Mouse (Mus musculus): ENCODE measurements around the gene Gm10277.

Gm10277 gene

GRCm38 (mm10) chr11:77795216-77795615 lies 7.7 kb upstream of the Gm10277 start:
- no peak for DNase-seq

GRCm38 (mm10) chr11:77793238-77793930 lies 5.8 kb upstream of the Gm10277 start:
- peak; percentile 96 for DNase-seq

- DNase-seq = no peak
These were observed 5.0 kb upstream of the Gm10277 start for GRCm38 (mm10) chr11:77792566-77792909.

- DNase-seq = no peak
These were observed 4.4 kb upstream of the Gm10277 start for GRCm38 (mm10) chr11:77791752-77792565.

- peak; percentile 61 for DNase-seq
These were observed 3.7 kb upstream of the Gm10277 start for GRCm38 (mm10) chr11:77791241-77791727.

GRCm38 (mm10) chr11:77790286-77790685 lies 2.7 kb upstream of the Gm10277 start:
- DNase-seq = no peak

- DNase-seq = no peak
These were observed 2.0 kb upstream of the Gm10277 start for GRCm38 (mm10) chr11:77789512-77789911.

- DNase-seq = no peak
These were observed 1.6 kb downstream of the Gm10277 start for GRCm38 (mm10) chr11:77785768-77786561.

GRCm38 (mm10) chr11:77785396-77785767 lies 2.2 kb downstream of the Gm10277 start:
- peak; percentile 41 for DNase-seq

- DNase-seq = no peak
These were observed 2.7 kb downstream of the Gm10277 start for GRCm38 (mm10) chr11:77784894-77785293.

- no peak for DNase-seq
These were observed 3.5 kb downstream of the Gm10277 start for GRCm38 (mm10) chr11:77783747-77784646.

GRCm38 (mm10) chr11:77783211-77783746 lies 4.3 kb downstream of the Gm10277 start:
- DNase-seq = no peak

- no peak for DNase-seq
These were observed 5.3 kb downstream of the Gm10277 start for GRCm38 (mm10) chr11:77782104-77782815.

- no peak for DNase-seq
These were observed 6.5 kb downstream of the Gm10277 start for GRCm38 (mm10) chr11:77781088-77781487.

- no peak for DNase-seq
These were observed 8.3 kb downstream of the Gm10277 start for GRCm38 (mm10) chr11:77779240-77779639.

GRCm38 (mm10) chr11:77777937-77778336 lies 9.6 kb downstream of the Gm10277 start:
- no peak for DNase-seq

- no peak for DNase-seq
These were observed 10.1 kb downstream of the Gm10277 start for GRCm38 (mm10) chr11:77777436-77777835.

GRCm38 (mm10) chr11:77775701-77776400 lies 11.7 kb downstream of the Gm10277 start:
- no peak for DNase-seq

GRCm38 (mm10) chr11:77771879-77772713 lies 15.5 kb downstream of the Gm10277 start:
- DNase-seq = no peak

- no peak for DNase-seq
These were observed 17.2 kb downstream of the Gm10277 start for GRCm38 (mm10) chr11:77770346-77770745.

Measured in embryo, embryonic 11 days (tissue).